Mouse (Mus musculus) right cerebral cortex, postnatal 14 days (tissue): Measurements from ENCODE around the gene Timm44.

Experiments used
- DNase-seq: peaks from one replicate; pipeline ENCODE4 v3.0.0; 2022

Gene Timm44

DNA sequence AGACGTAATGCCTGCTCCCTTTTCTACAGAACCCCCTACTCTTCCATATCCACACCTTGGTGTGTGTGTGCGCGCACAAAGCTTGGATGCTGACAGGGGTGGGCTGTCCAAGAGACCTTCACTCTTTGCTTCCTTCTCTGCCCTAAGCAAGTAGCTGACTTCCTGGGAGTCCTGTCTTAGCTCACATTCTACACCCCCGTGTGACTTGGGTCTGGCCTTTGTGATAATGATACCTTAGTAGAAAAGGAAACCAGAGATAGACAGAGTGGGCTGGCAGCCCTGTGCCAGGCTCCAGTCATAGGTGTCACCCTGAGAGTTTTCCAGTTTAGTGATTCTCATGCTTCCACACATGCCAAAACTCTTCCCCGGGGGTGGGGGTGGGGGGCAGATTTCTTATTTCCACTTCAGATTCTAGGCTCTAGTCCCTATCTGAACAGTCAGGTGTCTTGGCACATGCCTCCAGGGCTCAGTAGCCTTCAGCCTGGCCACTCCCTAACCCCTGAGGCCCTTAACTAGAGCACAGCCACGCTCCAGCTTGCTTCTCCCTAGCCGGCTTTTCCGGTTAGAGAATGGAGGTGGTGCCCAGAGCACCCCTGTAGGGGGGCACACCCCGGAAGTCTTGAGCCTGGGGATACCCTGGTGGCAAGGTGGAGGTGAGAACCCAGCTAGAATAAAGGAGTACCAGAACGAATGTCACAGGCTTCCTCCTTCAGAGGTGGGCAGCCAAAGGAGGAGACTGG is 44.9 kb downstream of the Timm44 start:
- DNase-seq: no peak

DNA sequence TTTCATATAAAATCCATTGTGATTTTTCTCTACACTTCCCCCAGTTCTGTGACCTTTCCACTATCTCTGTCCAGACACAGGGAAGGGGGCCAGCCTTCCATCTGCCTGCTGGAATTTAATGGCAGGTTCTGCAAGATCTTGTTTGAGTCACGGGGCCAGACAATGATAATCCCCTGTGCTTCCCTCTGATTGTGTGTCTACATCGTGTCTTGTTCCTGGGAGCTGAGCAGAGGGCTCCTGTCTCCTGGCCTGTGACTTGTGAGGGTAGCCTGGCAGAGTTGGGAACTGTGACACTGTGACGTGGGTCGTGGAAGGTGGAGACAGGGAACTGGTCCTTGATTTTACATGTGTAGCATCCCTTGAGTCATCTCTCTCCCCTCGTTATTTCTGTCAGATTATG is 45.9 kb downstream of the Timm44 start:
- no peak for DNase-seq

DNA sequence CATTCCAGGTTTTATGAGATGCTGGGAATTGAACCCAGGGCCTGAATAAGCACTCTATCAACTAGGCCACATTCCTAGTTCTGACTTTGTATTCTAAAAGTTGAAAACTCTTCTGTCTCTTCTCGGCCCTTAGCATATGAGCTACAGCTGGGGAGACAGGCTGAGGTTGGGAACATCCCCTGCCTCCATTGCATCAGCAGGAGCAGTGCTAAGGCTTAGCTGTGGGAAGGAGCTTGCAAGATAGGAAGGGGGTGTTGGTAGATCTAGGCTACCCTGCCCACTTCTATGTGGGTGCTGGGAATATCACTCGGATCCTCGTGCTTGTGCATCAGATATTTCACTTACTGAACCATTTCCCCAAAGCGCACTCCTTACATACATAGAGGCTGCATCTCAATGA is 47.8 kb downstream of the Timm44 start:
- DNase-seq: no peak

DNA sequence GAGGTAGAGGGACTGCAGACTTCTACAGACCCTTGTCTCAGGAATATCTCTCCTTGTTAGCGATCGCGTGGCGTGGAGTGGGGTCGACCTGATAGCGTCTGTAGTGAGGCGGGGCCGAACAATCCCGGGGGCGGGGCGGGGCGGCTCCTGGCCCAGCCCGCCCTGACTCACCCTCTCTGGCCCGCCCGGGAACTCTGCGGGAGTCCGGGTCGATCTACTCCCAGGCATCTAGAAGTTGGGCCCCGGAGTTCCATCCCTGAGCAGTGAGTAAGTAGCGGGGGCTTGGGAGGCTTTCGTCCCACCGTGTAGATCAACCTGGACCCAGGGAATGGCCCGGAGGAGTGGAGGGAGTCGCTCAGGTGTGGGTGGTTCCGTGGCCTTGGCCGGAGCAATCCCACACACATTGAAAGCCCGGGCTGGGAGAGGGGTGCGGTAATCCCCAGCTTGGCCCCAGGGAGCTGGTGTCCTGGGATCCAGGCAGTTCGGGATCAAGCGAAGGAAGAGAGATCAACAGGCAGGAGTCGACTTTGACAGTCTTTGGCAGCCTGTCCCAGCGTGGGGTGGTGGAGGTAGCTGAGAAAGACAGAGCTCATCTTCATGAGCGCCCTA is 48.9 kb downstream of the Timm44 start, which contains the start of gene Lrrc8e:
Gene Lrrc8e (plus strand): TSS at position 89 of the 609 bp plus-strand sequence.
- no peak for DNase-seq

DNA sequence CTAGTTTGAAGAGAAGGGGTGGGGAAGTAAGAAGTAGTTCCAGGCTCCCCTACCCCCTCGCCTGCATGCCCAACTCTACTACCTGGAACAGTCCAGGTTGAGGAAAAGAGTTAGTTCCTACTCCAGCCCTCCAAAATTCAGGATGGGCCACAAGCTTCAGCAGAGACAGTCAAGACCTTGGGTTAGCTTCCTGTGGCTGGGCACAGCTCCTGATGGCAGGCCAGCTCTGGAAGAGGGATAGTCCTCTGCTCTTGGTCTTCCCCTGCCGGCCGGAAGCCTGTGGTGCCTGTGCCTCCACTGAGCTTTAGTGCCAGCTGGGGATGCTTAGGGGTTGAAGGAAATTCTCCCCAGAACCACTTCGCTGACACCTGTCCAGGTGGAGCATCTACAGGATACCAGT is 49.4 kb downstream of the Timm44 start:
- no peak for DNase-seq

DNA sequence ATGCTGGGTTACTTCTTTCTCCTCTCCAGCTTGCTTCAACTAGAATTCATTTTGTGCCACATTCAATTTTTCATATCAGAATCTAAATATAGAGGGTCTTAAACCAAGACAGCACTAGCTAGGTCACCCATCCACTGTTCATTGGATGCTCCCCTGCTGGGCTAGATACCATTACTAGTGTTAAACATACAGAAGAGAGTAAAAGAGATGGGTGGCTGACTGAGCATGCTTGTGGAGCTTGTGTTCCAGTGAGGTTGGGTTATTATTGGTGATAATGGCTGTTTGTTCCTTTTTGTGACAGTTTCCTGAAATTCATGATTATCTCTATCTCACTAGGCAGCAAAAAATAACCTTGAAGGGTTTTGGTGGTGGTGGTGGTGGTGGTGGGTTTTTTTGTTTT is 53.7 kb downstream of the Timm44 start:
- DNase-seq: no peak

DNA sequence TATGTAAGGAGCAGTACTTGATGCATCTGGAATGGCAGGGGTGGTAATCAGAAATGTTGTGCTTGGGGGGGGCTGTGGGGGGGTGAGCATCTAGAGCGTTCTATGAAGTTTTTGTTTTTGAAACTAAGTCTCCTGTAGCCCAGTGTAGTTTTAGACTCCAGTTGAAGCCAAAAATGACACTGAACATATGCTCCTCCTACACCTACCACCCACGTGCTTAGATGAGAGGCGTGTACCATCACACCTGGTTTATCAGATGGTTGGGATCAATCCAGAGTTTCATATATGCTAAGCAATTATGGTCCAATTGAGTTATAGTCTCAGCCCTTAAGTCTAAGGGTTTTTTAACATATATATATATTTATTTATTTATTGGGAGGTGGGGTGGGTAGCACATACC is 56.1 kb downstream of the Timm44 start:
- DNase-seq: no peak

DNA sequence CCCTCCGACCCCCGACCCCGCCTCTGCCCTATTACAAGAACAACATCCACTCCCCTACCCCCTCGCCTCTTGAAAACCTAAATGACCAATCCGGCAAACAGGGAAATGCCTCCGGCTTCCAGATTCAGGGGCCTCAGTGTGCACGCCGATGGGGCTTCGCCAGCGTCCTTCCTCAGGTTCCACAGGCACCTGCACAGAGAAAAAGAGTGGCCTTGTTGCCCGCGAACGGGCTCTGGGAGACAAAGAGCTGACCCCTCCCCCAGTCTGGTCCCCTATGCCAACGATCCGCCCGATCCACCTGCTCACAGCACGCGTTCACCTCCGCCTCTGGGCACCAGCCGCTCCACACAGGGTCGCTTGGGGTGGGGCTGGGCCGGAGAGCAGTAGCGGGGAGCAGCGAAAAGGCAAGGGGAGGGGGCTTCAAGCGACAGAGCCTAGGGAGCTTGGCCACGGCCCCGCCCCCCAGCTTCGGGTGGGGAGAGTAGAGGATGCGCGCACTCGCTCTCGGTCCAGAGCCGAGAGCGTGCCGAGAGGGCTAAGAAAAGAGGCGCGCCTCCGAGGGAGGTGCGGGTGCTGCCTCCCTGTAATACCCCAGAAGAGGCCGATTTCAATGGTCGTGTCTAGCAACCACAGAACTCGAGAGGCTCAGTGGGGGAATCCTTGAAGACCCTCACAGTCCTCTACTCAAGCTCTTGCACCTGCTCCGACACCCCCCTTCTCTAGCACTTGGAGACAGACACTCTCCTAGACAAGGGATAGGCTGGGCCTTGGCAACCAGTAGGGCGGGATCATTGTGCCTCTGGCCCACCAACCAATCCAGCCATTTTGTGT is 58.7 kb downstream of the Timm44 start, which contains the start of gene Prr36:
Gene Prr36 (minus strand): TSS at position 669 of the 831 bp plus-strand sequence.
- peak; percentile 66 for DNase-seq

DNA sequence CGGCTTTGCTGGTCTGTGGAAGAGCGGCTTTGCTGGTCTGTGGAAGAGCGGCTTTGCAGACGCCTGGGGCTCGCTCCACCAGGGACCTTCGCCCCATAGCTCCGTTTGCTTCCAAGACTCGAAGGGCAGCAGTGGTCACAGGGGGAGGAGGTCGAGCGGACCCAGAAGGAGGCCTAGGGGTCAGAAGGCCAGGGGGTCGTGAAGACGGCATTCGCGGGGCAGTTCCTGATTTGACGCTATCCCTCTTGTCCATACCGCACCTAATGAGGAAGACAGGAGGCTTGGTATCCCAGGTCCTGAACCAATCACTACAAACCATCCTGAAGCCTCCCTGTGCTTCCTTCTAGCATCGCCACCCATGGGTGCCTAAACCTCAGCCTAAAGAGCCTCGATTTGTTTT is 59.4 kb downstream of the Timm44 start:
- no peak for DNase-seq

DNA sequence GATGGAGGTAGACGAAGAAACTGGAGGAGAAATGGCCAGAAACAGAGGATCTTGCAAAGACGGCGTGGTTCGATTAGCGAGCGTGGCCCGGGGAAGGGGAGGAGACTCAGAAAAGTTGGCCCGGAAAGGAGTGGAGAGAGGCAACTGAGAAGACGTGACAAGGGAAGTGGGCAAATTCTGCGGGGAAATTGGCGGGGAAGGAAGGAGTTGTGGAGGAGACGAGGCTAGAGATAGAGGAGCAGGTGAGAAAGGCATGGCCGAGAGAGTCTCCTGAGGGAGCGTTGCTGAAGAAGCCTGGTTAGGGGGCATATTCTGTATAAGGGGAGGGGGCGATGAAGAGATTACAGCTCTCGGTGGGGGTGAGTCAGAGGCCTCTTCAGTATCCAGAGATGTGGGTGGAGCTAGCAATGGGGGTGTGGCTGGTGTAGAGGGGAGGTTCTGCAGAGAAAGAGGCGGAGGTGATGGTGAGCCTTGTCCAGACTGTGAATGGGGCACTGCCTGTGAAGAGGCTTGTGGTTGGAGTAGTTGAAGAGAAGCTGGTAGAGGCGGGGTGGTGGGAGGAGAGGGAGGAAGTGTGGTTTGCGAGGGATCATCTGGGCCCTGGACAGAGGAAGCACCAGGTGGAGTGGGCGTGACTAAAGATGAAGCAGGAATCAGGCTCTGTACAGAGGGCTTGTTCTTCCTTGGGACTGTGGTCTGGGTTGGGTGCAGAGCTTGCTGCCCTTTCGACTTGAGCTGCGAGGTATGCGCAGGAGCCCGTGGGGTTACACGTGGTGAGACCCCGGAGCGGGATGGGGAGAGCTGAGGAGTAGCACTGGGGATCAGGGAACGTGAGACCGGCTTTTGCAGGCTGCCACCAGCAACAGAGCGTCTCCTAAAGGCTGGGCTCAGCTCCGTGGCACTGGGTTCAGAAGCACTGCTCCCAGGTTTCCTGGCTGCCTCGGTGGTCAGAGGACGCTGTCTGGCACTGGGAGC is 61.4 kb downstream of the Timm44 start:
- no peak for DNase-seq

DNA sequence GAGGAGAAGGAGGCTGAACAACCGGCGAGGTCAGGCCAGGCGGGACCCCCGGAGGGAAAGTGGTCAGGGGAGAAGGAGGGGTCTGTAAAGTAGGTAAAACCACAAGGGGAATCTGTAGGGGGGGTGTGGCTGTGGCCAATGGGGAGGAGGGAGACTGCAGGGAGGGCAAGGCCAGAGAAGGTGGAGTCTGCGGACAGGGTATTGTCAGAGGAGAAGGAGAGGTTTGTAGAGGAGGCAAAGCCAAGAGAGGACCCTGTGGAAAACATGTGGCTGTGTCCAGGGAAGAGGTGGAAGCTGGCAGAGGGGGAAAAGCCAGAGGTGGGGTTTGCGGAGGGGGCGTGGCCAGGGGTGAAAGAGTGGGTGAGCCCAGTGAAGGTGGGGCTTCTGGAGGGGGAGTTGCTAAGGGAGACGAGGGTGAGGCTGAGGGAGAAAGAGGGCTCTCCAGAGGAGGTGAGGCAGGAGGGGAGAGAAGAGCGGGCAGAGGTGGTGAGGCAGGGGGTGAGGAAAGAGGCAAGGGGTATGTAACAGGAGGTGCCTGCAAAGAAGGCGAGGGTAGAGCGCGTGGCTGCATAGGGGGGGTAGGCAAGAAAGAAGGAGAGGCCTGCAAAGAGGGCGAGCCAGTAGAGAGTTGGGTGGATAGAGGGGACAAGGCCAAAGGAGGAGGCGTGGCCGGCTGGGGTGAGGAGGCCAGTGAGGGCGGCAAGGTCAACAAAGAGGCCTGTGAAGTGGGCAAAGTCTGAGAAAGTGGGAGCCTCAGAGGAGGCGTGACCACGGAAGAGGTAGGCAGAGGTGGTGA is 62.3 kb downstream of the Timm44 start:
- no peak for DNase-seq

DNA sequence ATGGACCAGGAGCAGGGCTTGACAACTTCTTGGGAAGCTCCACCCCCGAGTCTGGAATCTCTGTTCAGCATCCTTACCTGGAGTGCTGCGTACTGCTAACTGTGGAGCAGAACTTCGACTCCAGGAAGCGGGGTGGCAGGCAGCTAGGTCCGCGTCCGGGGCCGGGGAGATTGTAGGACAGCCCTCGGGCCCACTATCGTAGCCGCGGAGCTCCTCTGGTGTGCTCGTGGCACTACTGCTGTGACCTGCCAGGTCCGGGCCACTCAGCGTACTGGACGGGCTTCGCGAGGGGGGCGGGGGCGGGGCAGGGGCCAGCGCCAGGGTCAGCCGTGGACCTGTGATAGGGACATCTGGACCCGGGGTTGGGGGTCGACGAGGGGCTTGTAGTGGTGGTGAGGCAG is 62.9 kb downstream of the Timm44 start:
- DNase-seq: no peak

DNA sequence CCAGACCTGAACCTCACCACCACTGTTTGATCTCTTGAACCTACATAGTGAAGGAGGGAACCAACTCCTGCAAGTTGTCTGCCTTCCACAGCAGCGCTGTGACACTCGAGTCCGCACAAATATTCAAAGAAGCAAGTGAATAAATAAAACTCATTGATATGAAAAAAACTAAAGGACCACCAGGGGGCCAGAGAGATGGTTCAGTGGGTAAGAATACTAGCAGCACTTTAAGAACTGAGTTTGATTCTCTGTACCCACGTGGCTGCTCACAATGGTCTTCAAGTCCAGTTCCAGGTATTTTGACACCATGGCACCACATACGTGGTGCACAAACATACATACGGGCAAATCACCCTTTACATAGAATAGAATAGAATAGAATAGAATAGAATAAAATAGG is 64.6 kb downstream of the Timm44 start:
- DNase-seq: no peak
